ENCODE assay signal across 14 mouse cellular contexts in the genomic region with DNA sequence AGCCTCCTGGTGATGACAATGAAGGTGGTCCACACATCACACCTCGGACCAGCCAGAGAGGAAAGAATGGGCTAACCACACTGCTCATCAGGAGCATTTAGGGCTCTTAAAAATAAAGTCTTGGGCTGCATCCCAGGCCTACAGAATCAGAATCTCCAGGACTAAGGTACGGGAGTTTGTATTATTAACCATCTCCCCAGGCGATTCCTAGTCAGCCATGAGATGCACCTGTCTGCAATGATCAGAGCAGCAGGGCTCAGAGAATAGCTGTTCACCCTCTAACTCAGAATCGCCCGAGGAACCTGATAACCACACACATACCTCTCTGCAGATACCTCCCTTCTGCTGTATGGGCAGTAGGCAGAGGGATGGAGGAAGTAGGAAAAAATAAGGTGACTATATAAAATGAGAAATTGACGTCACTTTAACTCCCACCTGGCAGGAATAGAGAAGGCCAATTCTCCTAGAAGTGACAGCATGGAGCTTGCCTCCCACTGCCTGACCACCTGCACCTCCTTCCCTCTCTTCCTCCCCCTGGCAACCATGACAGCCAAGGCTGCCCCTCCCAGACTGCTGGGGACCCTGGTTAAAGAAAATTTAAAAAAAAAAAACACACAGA.
"Had no signal": no experiment of that assay in that cellular context is flagged by ENCODE, and none has a peak within 500 bp of the region (broad histone marks: within the 10 kb centered on the region; RNA-seq: fewer than 3 reads in every experiment).

No protein-coding gene starts in this region.

- ATAC-seq: lung, postnatal 0 days; midbrain, embryonic 16.5 days had no signal

- H3K9me3 ChIP-seq: limb, embryonic 10.5 days; liver, embryonic 15.5 days; megakaryocyte, embryonic 14.5 days had no signal

- DNase-seq: kidney, postnatal 10 days; kidney, postnatal 4 days; lung, adult 2 months; lung, postnatal 4 days; right cerebral cortex, postnatal 14 days; thymus, postnatal 4 days had no signal

- H3K27ac ChIP-seq: layer of hippocampus, adult 2 months; limb, embryonic 10.5 days; liver, embryonic 15.5 days had no signal

- H3K4me1 ChIP-seq: limb, embryonic 10.5 days; liver, embryonic 15.5 days; megakaryocyte, embryonic 14.5 days had no signal

- H3K36me3 ChIP-seq: limb, embryonic 10.5 days; liver, embryonic 15.5 days had no signal

- H3K27me3 ChIP-seq: liver, embryonic 15.5 days had no signal

- H3K9ac ChIP-seq: liver, embryonic 15.5 days had no signal

- H3K4me3 ChIP-seq: layer of hippocampus, adult 2 months; limb, embryonic 10.5 days; liver, embryonic 15.5 days; megakaryocyte, embryonic 14.5 days had no signal

- H3K4me2 ChIP-seq: liver, embryonic 11.5 days; liver, embryonic 15.5 days; midbrain, embryonic 11.5 days had no signal
